Mouse (Mus musculus) kidney, adult 2 months (tissue): ENCODE data around the gene Mapk3. TPM values are rescaled to one million over a fixed set of nuclear protein-coding genes. Genes with fewer than 3 reads are reported as not detected.

Source experiments
- DNase-seq: peaks from one replicate; pipeline ENCODE4 v3.0.0; 2021
- H3K27ac ChIP-seq: fragments of 200-500 bp; 2 replicates; pipeline ENCODE4 v1.5.1; 2012; ENCODE audit warnings: low read depth, low read length, control low read depth, inconsistent platforms; ENCODE audit not compliant: insufficient read depth
- H3K27me3 ChIP-seq: fragments of 200-500 bp; replicated peaks from 2 replicates; pipeline ENCODE4 v1.6.1; 2012; ENCODE audit warnings: mild to moderate bottlenecking, moderate library complexity, low read length, inconsistent platforms; ENCODE audit not compliant: control insufficient read depth, insufficient read depth
- H3K36me3 ChIP-seq: fragments of 200-500 bp; 2 replicates; pipeline ENCODE4 v1.6.1; 2012; ENCODE audit warnings: mild to moderate bottlenecking, moderate library complexity, low read length, inconsistent platforms; ENCODE audit not compliant: control insufficient read depth, insufficient read depth
- H3K4me1 ChIP-seq: fragments of 200-500 bp; 2 replicates; pipeline ENCODE4 v1.6.1; 2011; ENCODE audit warnings: low read length; ENCODE audit not compliant: control insufficient read depth, insufficient read depth
- H3K4me3 ChIP-seq: fragments of 200-500 bp; 2 replicates; pipeline ENCODE4 v1.5.1; 2011; ENCODE audit warnings: mild to moderate bottlenecking, low read depth, low read length, control low read depth; ENCODE audit not compliant: insufficient read depth
- CTCF ChIP-seq: fragments of 200-500 bp; conservative IDR thresholded peaks from 2 replicates; pipeline ENCODE4 v1.5.1; 2011; ENCODE audit warnings: low read depth, mild to moderate bottlenecking, control low read depth, low read length, moderate library complexity, mixed read lengths; ENCODE audit not compliant: insufficient read depth, insufficient read length
- POLR2A ChIP-seq: fragments of 200-500 bp; IDR thresholded peaks from one replicate; pipeline ENCODE4 v1.6.1; 2011; ENCODE audit warnings: low read depth, low read length, control low read depth
- WGBS: fragments of 180-500 bp; shearing (Covaris S2); methylation state at CpG from one replicate; pipeline ENCODE4 v1.1.7; 2018; 5-methylcytosine and 5-hydroxymethylcytosine counted together
- polyA plus RNA-seq: library from polyadenylated mRNA; depleted of rRNA; stranded (reverse); fragments of >200 nt; gene quantifications from 2 replicates; pipeline ENCODE4 v1.2.3, GENCODE M21; 2012; rRNA removed

Mapk3 gene
- 210 and 216 TPM in 2 replicates for polyA plus RNA-seq

GRCm38 (mm10) chr7:126759050-126759671 lies at the start of gene Mapk3:
Mapk3 (plus strand) TSS chr7:126759601.
- H3K4me1 ChIP-seq: peaks cover 9% of the 10 kb centered on the region; the same call in 1 of the 2 replicates
- no peaks in the 10 kb centered on the region for H3K36me3 ChIP-seq
- WGBS: 1% methylated on average over 31 of the region's 38 CpGs
- H3K27me3 ChIP-seq: no peaks in the 10 kb centered on the region
- peak within 1 kb of the TSS; percentile 90 for H3K4me3 ChIP-seq
- DNase-seq: peak; percentile 95
- H3K27ac ChIP-seq: peak within 1 kb of the TSS; percentile 81
- TF ChIP-seq POLR2A (no peak), CTCF (peak; percentile 67)

GRCm38 (mm10) chr7:126710266-126710665 lies 49.1 kb upstream of the Mapk3 start:
- no peak for DNase-seq
- no peaks in the 10 kb centered on the region for H3K4me1 ChIP-seq
- H3K4me3 ChIP-seq: no peak overlapping the region
- TF ChIP-seq POLR2A (no peak), CTCF (no peak)
- WGBS: 79% methylated on average over 4 of the region's 4 CpGs
- no peaks in the 10 kb centered on the region for H3K27me3 ChIP-seq
- no peak overlapping the region for H3K27ac ChIP-seq
- H3K36me3 ChIP-seq: no peaks in the 10 kb centered on the region

GRCm38 (mm10) chr7:126711910-126712309 lies 47.5 kb upstream of the Mapk3 start:
- DNase-seq: no peak
- Histone ChIP-seq H3K4me1 (no peaks in the 10 kb centered on the region), H3K4me3 (no peak overlapping the region), H3K36me3 (no peaks in the 10 kb centered on the region), H3K27me3 (no peaks in the 10 kb centered on the region), H3K27ac (no peak overlapping the region)
- TF ChIP-seq POLR2A: no peak
- TF ChIP-seq CTCF: no peak
- 85% methylated on average over 3 of the region's 3 CpGs for WGBS

GRCm38 (mm10) chr7:126715679-126716078 lies 43.7 kb upstream of the Mapk3 start:
- no peak for TF ChIP-seq POLR2A
- no peak for TF ChIP-seq CTCF
- Histone ChIP-seq H3K4me3 (no peak overlapping the region), H3K36me3 (no peaks in the 10 kb centered on the region), H3K4me1 (no peaks in the 10 kb centered on the region), H3K27ac (no peak overlapping the region), H3K27me3 (no peaks in the 10 kb centered on the region)
- no peak for DNase-seq
- 87% methylated on average over 4 of the region's 4 CpGs for WGBS

- Histone ChIP-seq H3K4me1 (no peaks in the 10 kb centered on the region), H3K27me3 (no peaks in the 10 kb centered on the region), H3K36me3 (no peaks in the 10 kb centered on the region), H3K4me3 (no peak overlapping the region), H3K27ac (no peak overlapping the region)
- no peak for DNase-seq
- TF ChIP-seq POLR2A (no peak), CTCF (no peak)
- 80% methylated on average over 3 of the region's 3 CpGs for WGBS
Observed at GRCm38 (mm10) chr7:126717566-126717965, 41.8 kb upstream of the Mapk3 start.

- Histone ChIP-seq H3K36me3 (no peaks in the 10 kb centered on the region), H3K4me1 (no peaks in the 10 kb centered on the region), H3K4me3 (no peak overlapping the region), H3K27me3 (no peaks in the 10 kb centered on the region), H3K27ac (no peak overlapping the region)
- 93% methylated on average over 5 of the region's 5 CpGs for WGBS
- 0 out of 2 replicates have a peak, but pooled peaks have one; percentile 21 for TF ChIP-seq CTCF
- no peak for TF ChIP-seq POLR2A
- DNase-seq: no peak
Observed at GRCm38 (mm10) chr7:126718787-126719337, 40.5 kb upstream of the Mapk3 start.

- no peak for DNase-seq
- no peak overlapping the region for H3K4me3 ChIP-seq
- TF ChIP-seq CTCF (no peak), POLR2A (no peak)
- WGBS: 89% methylated on average over 13 of the region's 13 CpGs
- no peaks in the 10 kb centered on the region for H3K4me1 ChIP-seq
- H3K27ac ChIP-seq: no peak overlapping the region
- H3K36me3 ChIP-seq: no peaks in the 10 kb centered on the region
- no peaks in the 10 kb centered on the region for H3K27me3 ChIP-seq
Observed at GRCm38 (mm10) chr7:126721635-126722034, 37.8 kb upstream of the Mapk3 start.
